Mouse (Mus musculus): ENCODE results near the gene Ankrd63. TPM values are rescaled to one million over a fixed set of nuclear protein-coding genes. Genes with fewer than 3 reads are reported as not detected.

The Ankrd63 gene
- total RNA-seq, 4 experiments from 2014 or later: 36.4 to 40.9 (median 38.5) TPM

DNA sequence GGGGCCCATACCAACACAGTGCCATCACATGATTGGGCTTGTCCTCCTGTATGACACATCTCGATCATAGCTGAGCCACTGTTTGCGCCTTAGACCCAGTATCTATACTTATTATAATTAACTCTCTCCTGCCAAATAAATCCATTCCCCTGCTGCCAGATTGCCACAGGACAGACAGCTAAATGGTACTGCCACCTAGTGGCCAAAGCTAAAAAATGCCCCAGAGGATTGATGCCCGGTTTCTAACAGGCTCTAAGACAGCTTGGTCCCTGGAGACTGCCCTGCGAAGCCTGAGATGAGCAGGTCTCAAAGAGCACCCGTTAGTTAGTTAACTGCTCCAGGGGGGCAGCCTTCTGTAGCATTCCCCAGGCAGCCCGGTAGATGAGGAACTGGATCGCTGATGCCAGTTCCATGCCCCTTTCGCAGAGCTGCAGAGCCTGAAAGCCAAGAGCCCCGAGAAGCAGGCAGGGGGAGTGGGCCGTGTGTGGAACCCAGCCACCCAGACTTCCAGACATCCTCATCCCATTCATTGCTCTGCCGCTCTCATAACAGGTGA lies 8.0 kb downstream of the Ankrd63 start:
- no peak for DNase-seq (ENCODE audit: low spot score in 2 of 2)

DNA sequence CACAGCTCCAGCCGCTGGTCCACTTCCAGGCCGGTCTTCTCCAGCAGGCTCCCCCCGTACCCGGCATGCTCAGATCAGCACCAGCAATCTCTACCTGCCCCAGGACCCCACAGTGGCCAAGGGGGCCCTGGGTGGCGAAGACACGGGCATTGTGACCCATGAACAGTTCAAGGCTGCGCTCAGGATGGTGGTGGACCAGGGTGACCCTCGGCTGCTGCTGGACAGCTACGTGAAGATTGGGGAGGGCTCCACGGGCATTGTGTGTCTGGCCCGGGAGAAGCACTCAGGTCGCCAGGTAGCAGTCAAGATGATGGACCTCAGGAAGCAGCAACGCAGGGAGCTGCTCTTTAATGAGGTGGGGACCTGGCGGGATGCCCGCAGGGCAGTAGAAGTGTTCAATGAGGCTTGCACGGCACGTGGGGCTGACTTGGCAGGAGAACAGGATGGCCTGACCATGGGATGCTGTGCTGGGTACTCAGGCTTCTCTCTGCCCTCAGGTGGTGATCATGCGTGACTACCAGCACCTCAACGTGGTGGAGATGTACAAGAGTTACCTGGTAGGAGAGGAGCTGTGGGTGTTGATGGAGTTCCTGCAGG lies 10.3 kb downstream of the Ankrd63 start:
- no peak for DNase-seq (ENCODE audit: low spot score in 2 of 2)

DNA sequence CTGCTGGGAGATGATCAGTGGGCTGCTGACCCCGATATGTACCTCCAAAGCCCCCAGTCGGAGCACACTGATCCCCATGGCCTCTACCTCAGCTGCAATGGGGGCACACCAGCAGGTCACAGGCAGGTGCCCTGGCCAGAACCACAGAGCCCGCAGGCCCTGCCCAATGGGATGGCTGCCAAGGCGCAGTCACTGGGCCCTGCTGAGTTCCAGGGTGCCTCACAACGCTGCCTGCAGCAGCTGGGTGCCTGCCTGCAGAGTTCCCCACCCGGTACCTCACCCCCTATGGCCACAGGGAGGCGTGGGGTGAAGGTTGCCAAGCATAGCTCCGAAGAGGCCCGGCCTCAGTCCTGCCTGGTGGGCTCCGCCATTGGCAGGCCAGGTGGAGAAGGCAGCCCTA lies 13.9 kb downstream of the Ankrd63 start:
- no peak for DNase-seq (ENCODE audit: low spot score in 2 of 2)

DNA sequence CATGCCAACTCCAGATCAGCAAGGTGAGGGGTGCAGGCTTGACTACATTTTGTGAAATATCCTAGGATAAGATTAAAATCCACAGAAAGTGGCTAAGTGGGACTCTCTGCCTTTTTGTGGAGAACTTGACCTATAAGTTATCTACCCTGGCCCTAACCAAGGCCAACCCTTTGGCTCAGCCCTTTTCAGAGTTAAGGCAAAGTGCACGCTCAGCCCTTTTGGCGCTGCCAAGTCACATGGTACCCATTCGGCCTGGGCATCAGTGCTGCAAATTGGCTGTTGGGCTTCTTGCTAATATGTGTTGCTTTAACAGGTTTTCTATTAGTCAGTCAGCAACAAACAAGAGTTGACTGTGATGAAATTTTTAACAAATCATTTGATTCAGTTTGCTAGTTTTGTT lies 16.0 kb downstream of the Ankrd63 start:
- DNase-seq (ENCODE audit: low spot score in 2 of 2): no peak

GRCm38 (mm10) chr2:118686693-118687092 lies 17.1 kb downstream of the Ankrd63 start:
- no peak for DNase-seq (ENCODE audit: low spot score in 2 of 2)

DNA sequence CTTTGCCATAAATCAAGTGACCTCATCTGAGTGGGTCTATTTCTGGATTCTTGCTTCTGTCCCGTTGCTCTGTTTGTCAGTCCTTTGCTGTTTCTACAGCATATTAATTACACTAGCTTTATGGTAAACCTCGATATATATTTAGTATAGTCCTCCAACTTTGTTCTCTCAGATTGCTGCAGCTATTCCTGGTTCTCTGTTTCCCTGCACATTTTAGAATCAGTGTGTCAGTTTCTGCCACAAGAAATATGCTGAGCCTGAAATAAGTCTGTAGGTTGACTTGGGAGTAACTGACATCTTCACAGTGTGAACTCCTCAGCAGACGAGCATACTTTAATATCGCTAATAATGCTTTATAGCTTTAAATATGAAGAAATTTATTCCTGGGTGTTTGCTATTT lies 18.7 kb downstream of the Ankrd63 start:
- no peak for DNase-seq (ENCODE audit: low spot score in 2 of 2)

- no peak for DNase-seq (ENCODE audit: low spot score in 2 of 2)
Observed at GRCm38 (mm10) chr2:118682544-118683260, 21.1 kb downstream of the Ankrd63 start.

DNA sequence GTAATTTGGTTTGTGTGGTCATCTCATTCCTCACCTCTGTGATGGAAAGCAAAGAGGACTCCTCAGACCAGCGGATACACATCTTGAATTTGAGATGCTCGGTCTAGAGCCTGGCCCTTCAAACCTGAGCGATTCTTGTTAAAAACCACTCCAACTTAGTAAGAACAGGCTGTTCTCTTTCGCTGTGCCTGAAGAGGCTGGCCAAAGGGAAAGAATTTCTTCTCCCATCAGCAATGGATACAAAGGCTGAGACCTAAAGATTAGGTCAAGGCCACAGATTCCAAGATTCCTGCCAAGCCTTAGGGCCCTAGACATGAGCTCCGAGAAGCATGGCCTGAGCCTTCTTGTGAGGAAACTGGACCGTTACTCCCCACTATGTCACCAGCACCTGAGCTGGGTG lies 22.8 kb downstream of the Ankrd63 start:
- no peak for DNase-seq (ENCODE audit: low spot score in 2 of 2)

GRCm38 (mm10) chr2:118679577-118679976 lies 24.2 kb downstream of the Ankrd63 start:
- no peak for DNase-seq (ENCODE audit: low spot score in 2 of 2)

- DNase-seq (ENCODE audit: low spot score in 2 of 2): no peak
Observed at GRCm38 (mm10) chr2:118677817-118678216, 25.9 kb downstream of the Ankrd63 start.

- no peak for DNase-seq (ENCODE audit: low spot score in 2 of 2)
Observed at GRCm38 (mm10) chr2:118676839-118677741, 26.7 kb downstream of the Ankrd63 start.

GRCm38 (mm10) chr2:118674500-118674899 lies 29.3 kb downstream of the Ankrd63 start:
- DNase-seq (ENCODE audit: low spot score in 2 of 2): no peak

- no peak for DNase-seq (ENCODE audit: low spot score in 2 of 2)
Observed at GRCm38 (mm10) chr2:118673686-118674465, 29.9 kb downstream of the Ankrd63 start.

- no peak for DNase-seq (ENCODE audit: low spot score in 2 of 2)
Observed at GRCm38 (mm10) chr2:118671728-118672127, 32.0 kb downstream of the Ankrd63 start.

GRCm38 (mm10) chr2:118669785-118670184 lies 34.0 kb downstream of the Ankrd63 start:
- no peak for DNase-seq (ENCODE audit: low spot score in 2 of 2)

- DNase-seq (ENCODE audit: low spot score in 2 of 2): no peak
Observed at GRCm38 (mm10) chr2:118669245-118669644, 34.5 kb downstream of the Ankrd63 start.

- DNase-seq (ENCODE audit: low spot score in 2 of 2): no peak
Observed at GRCm38 (mm10) chr2:118667181-118667580, 36.6 kb downstream of the Ankrd63 start.

- DNase-seq (ENCODE audit: low spot score in 2 of 2): no peak
Observed at GRCm38 (mm10) chr2:118665616-118666015, 38.1 kb downstream of the Ankrd63 start.

GRCm38 (mm10) chr2:118664975-118665516 lies 38.7 kb downstream of the Ankrd63 start:
- DNase-seq (ENCODE audit: low spot score in 2 of 2): no peak

Measured in left cerebral cortex, adult 8-10 months (tissue).